Mouse (Mus musculus) forebrain, embryonic 16.5 days (tissue): ENCODE measurements at regions not wholly inside any gene's neighbourhood (a gene's known extent, or its start where the extent isn't known, plus 50 kb on each side); places are given as distances from the start of the nearest gene placed in this dataset.

Experiments used
- ATAC-seq: fragments of 200-750 bp; cut with Nextera tagmentation; 2 replicates; pipeline ENCODE4 v1.8.0; 2017; ENCODE audit warnings: mild to moderate bottlenecking, moderate library complexity
- H3K27ac ChIP-seq: fragments of 300-500 bp; sonication (generic); 2 replicates; pipeline ENCODE4 v1.5.1; 2014; ENCODE audit warnings: low read length, control low read depth
- H3K27me3 ChIP-seq: fragments of 300-500 bp; sonication (generic); replicated peaks from 2 replicates; pipeline ENCODE4 v1.6.1; 2014; ENCODE audit warnings: low read length; ENCODE audit not compliant: control insufficient read depth, insufficient read depth
- H3K36me3 ChIP-seq: fragments of 300-500 bp; sonication (generic); 2 replicates; pipeline ENCODE4 v1.6.1; 2014; ENCODE audit not compliant: control insufficient read depth, insufficient read depth
- H3K4me1 ChIP-seq: fragments of 300-500 bp; sonication (generic); replicated peaks from 2 replicates; pipeline ENCODE4 v1.6.1; 2014; ENCODE audit warnings: low read length; ENCODE audit not compliant: control insufficient read depth, insufficient read depth
- H3K4me2 ChIP-seq: fragments of 300-500 bp; sonication (generic); 2 replicates; pipeline ENCODE4 v1.6.1; 2014; ENCODE audit warnings: mild to moderate bottlenecking, low read length, control low read depth
- H3K4me3 ChIP-seq: fragments of 300-500 bp; sonication (generic); replicated peaks from 2 replicates; pipeline ENCODE4 v1.5.1; 2014; ENCODE audit warnings: mild to moderate bottlenecking, low read length, control low read depth
- H3K9ac ChIP-seq: fragments of 300-500 bp; sonication (generic); replicated peaks from 2 replicates; pipeline ENCODE4 v1.6.1; 2014; ENCODE audit warnings: low read depth, low read length, control low read depth
- H3K9me3 ChIP-seq: fragments of 300-500 bp; sonication (generic); 2 replicates; pipeline ENCODE4 v1.6.1; 2016; ENCODE audit warnings: low read length; ENCODE audit not compliant: control insufficient read depth
- WGBS: fragments of 180-500 bp; shearing (Covaris S2); extraction: QIAGEN DNeasy Blood & Tissue Kit; methylation state at CpG from one replicate; pipeline ENCODE4 v1.1.7; 2014; 5-methylcytosine and 5-hydroxymethylcytosine counted together

GRCm38 (mm10) chr2:30693206-30694035, 98.6 kb downstream of the Cstad start:
- Histone ChIP-seq H3K4me3 (peak overlapping the region; percentile 28), H3K4me2 (peak overlapping the region; percentile 69), H3K4me1 (peaks cover 46% of the 10 kb centered on the region), H3K27ac (peak overlapping the region; percentile 100), H3K27me3 (no peaks in the 10 kb centered on the region), H3K36me3 (no peaks in the 10 kb centered on the region), H3K9me3 (no peaks in the 10 kb centered on the region), H3K9ac (peak overlapping the region; percentile 63)
- 1% methylated on average over 41 of the region's 41 CpGs for WGBS
- peak; percentile 78 for ATAC-seq

GRCm38 (mm10) chr2:30692561-30693205, 97.8 kb downstream of the Cstad start:
- peaks cover 50% of the 10 kb centered on the region for H3K4me1 ChIP-seq
- ATAC-seq, result peak; percentile 80
- H3K27ac ChIP-seq, result peak overlapping the region; percentile 100
- WGBS, result 3% methylated on average over 12 of the region's 13 CpGs
- no peaks in the 10 kb centered on the region for H3K36me3 ChIP-seq
- no peaks in the 10 kb centered on the region for H3K9me3 ChIP-seq
- peak overlapping the region; percentile 69 for H3K4me2 ChIP-seq
- no peaks in the 10 kb centered on the region for H3K27me3 ChIP-seq
- H3K9ac ChIP-seq, result peak overlapping the region; percentile 56
- H3K4me3 ChIP-seq, result peak overlapping the region; percentile 7; the same call in 1 of the 2 replicates

- Histone ChIP-seq H3K36me3 (no peaks in the 10 kb centered on the region), H3K9ac (peak overlapping the region; percentile 56), H3K9me3 (no peaks in the 10 kb centered on the region), H3K4me2 (peak overlapping the region; percentile 69), H3K27me3 (no peaks in the 10 kb centered on the region), H3K4me1 (peaks cover 54% of the 10 kb centered on the region), H3K4me3 (no peak overlapping the region; the same call in 1 of the 2 replicates), H3K27ac (peak overlapping the region; percentile 100)
- peak; percentile 60 for ATAC-seq
- WGBS, result 6% methylated on average over 11 of the region's 11 CpGs
These were observed 97.2 kb downstream of the Cstad start for GRCm38 (mm10) chr2:30691857-30692560.

GRCm38 (mm10) chr2:30690925-30691856, 96.4 kb downstream of the Cstad start:
- ATAC-seq, result no peak
- Histone ChIP-seq H3K36me3 (no peaks in the 10 kb centered on the region), H3K27ac (peak overlapping the region; percentile 100), H3K4me2 (no peak overlapping the region), H3K9ac (no peak overlapping the region; the same call in 1 of the 2 replicates), H3K9me3 (no peaks in the 10 kb centered on the region), H3K4me3 (no peak overlapping the region), H3K4me1 (peaks cover 61% of the 10 kb centered on the region), H3K27me3 (no peaks in the 10 kb centered on the region)
- 87% methylated on average over 17 of the region's 17 CpGs for whole genome bisulfite sequencing

- ATAC-seq, result no peak
- Histone ChIP-seq H3K27me3 (no peaks in the 10 kb centered on the region), H3K4me2 (no peak overlapping the region), H3K9me3 (no peaks in the 10 kb centered on the region), H3K36me3 (no peaks in the 10 kb centered on the region), H3K4me1 (peaks cover 55% of the 10 kb centered on the region), H3K27ac (peak overlapping the region; percentile 62), H3K4me3 (no peak overlapping the region), H3K9ac (no peak overlapping the region)
- 78% methylated on average over 11 of the region's 11 CpGs for WGBS
These were observed 95.5 kb downstream of the Cstad start for GRCm38 (mm10) chr2:30690307-30690706.

GRCm38 (mm10) chr2:30688402-30688801, 93.6 kb downstream of the Cstad start:
- Histone ChIP-seq H3K27me3 (no peaks in the 10 kb centered on the region), H3K36me3 (no peaks in the 10 kb centered on the region), H3K4me3 (no peak overlapping the region), H3K9me3 (no peaks in the 10 kb centered on the region), H3K4me2 (no peak overlapping the region), H3K27ac (peak overlapping the region; percentile 90), H3K4me1 (peaks cover 43% of the 10 kb centered on the region), H3K9ac (no peak overlapping the region)
- ATAC-seq, result no peak
- WGBS, result 88% methylated on average over 4 of the region's 4 CpGs

GRCm38 (mm10) chr2:30687121-30687551, 92.3 kb downstream of the Cstad start:
- Histone ChIP-seq H3K27me3 (no peaks in the 10 kb centered on the region), H3K9ac (peak overlapping the region; percentile 55), H3K36me3 (no peaks in the 10 kb centered on the region), H3K27ac (peak overlapping the region; percentile 90), H3K4me1 (peaks cover 42% of the 10 kb centered on the region), H3K9me3 (no peaks in the 10 kb centered on the region), H3K4me2 (peak overlapping the region; percentile 29), H3K4me3 (no peak overlapping the region)
- ATAC-seq, result peak; percentile 64
- WGBS, result 2% methylated on average over 23 of the region's 23 CpGs

- WGBS, result 64% methylated on average over 6 of the region's 6 CpGs
- Histone ChIP-seq H3K27ac (peak overlapping the region; percentile 90), H3K4me2 (no peak overlapping the region), H3K9me3 (no peaks in the 10 kb centered on the region), H3K36me3 (no peaks in the 10 kb centered on the region), H3K9ac (0 out of 2 replicates have a peak overlapping the region, but pooled peaks have one; percentile 20), H3K4me1 (peaks cover 37% of the 10 kb centered on the region), H3K4me3 (no peak overlapping the region), H3K27me3 (no peaks in the 10 kb centered on the region)
- no peak for ATAC-seq
These were observed 91.5 kb downstream of the Cstad start for GRCm38 (mm10) chr2:30686359-30686758.
